Mouse (Mus musculus) CD8-positive naive resting alpha-beta T cell, adult 2 months (primary cell): Measurements from ENCODE around the gene Gstm7.

ENCODE experiments used
- DNase-seq, 2 experiments: peaks; one replicate each; pipeline ENCODE4 v3.0.0; 2022; ENCODE audit warnings: low read depth in 2 of 2, low spot score in 2 of 2

Gene Gstm7

DNA sequence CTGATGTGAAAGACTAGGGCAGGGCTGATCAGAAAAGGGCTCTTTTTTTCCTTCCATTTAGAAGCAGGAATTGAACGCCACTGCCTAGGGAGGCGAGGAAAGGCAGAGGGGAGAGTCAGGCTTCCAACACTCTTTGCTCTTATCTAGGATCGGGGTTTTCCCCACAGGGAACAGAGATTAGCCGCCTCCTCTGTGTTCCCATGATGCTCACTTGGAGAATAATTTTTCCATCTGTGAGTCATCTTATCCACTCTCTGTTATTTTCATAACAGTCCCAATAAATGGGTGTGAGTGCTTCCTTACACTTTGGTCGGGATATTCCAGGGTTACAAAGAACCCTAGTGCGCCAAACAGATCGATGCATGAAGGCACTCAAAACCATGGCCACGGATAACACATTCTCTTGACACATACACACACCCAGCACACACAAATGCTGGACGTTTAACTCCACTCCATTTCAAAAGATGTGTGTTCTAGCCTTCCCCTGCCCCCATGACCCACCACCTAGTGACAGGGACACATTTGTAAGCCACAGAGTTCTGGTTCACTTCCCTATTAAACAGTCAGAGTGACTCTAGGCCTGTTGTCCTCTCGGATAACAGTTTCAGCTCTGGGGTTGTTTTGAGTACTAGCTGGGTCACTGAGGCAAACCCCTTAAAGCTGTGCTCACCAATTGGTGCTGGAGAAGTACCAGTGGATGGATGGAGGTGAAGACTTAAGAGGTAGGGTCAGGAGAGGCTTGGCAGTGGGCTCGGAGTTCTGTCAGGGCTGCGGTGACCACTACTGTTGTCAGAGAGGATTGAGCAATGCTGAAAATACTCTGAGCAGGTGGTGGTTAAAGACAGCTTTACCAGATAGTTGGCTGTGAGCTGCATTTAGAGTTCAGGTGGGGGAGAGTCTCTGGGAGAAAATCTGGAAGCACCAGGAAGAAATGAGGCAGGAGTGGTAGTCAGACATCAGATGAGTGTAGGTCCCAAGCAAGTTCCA is 53.6 kb downstream of the Gstm7 start:
- DNase-seq: no peak

DNA sequence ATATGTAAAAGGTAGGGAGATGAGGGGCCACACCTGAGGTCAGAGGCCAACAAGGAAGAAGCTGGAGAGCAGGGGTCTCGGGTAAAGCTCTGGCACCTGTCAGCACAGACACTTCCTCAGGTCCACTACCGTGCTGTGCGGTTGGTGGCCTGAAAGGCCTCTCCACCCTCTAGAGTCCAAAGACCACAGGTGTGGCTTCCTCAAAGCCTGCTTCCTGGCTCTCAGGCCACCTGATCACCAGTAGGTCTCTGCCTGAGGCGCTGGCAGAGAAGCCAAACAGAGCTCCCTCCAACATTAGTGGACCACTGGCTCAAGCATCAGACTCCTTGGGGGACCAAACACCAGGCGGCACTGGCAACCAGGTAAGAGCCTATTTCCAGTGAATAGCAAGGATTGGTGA is 54.6 kb downstream of the Gstm7 start, which contains the start of gene Eps8l3:
Eps8l3 (plus strand) TSS at position 225 of the 400 bp plus-strand sequence.
- no peak for DNase-seq
